Mouse (Mus musculus): ENCODE measurements around the gene Olfr424. TPM values are rescaled to one million over a fixed set of nuclear protein-coding genes. Genes with fewer than 3 reads are reported as not detected.

Gene Olfr424
- polyA plus RNA-seq (2021; fragmentation: Nextera tagmentation), result not detected in 2 replicates
- long read RNA-seq, experiment 1, result 0 reads
- long read RNA-seq, experiment 2, result 0 reads

GRCm38 (mm10) chr1:174131217-174131616, at the start of gene Olfr424:
Gene Olfr424, plus strand, starts transcription at chr1:174131517.

GRCm38 (mm10) chr1:174084031-174084430, 47.3 kb upstream of the Olfr424 start, which contains the start of gene Olfr429:
Gene Olfr429, plus strand, starts transcription at chr1:174084331.

GRCm38 (mm10) chr1:174096591-174096990, 34.7 kb upstream of the Olfr424 start, which contains the start of gene Olfr427:
Gene Olfr427, plus strand, starts transcription at chr1:174096891.

GRCm38 (mm10) chr1:174121062-174121461, 10.3 kb upstream of the Olfr424 start, which contains the start of gene Olfr231:
Gene Olfr231, minus strand, starts transcription at chr1:174121162.

GRCm38 (mm10) chr1:174155333-174155732, 24.0 kb downstream of the Olfr424 start, which contains the start of gene Olfr420:
Gene Olfr420, plus strand, starts transcription at chr1:174155633.

GRCm38 (mm10) chr1:174172605-174173004, 41.3 kb downstream of the Olfr424 start, which contains the start of gene Spta1:
Gene Spta1, plus strand, starts transcription at chr1:174172776.

Other genes with a start within 250 kb of the Olfr424 start
- gene Ifi211, start 218.5 kb upstream of the Olfr424 start, polyA plus RNA-seq (2021; fragmentation: Nextera tagmentation), result 0.11 and 0.26 TPM in 2 replicates
- gene Mndal, start 189.0 kb upstream of the Olfr424 start, polyA plus RNA-seq (2021; fragmentation: Nextera tagmentation), result 0.32 and 0.53 TPM in 2 replicates
- gene Ifi203, start 188.8 kb upstream of the Olfr424 start, polyA plus RNA-seq (2021; fragmentation: Nextera tagmentation), result 0.09 and 0.18 TPM in 2 replicates
- gene Ifi202b, start 148.8 kb upstream of the Olfr424 start, polyA plus RNA-seq (2021; fragmentation: Nextera tagmentation), result not detected in 2 replicates
- gene Ifi205, start 99.7 kb upstream of the Olfr424 start, polyA plus RNA-seq (2021; fragmentation: Nextera tagmentation), result not detected in 2 replicates
- gene Olfr433, start 90.8 kb upstream of the Olfr424 start, polyA plus RNA-seq (2021; fragmentation: Nextera tagmentation), result not detected in 2 replicates
- not detected in 2 replicates for gene Olfr432, start 82.3 kb upstream of the Olfr424 start, polyA plus RNA-seq (2021; fragmentation: Nextera tagmentation)
- not detected in 2 replicates for gene Olfr430, start 64.9 kb upstream of the Olfr424 start, polyA plus RNA-seq (2021; fragmentation: Nextera tagmentation)
- gene Olfr429, start 47.2 kb upstream of the Olfr424 start, polyA plus RNA-seq (2021; fragmentation: Nextera tagmentation), result not detected in 2 replicates
- gene Olfr427, start 34.6 kb upstream of the Olfr424 start, polyA plus RNA-seq (2021; fragmentation: Nextera tagmentation), result not detected in 2 replicates
- not detected in 2 replicates for gene Olfr231, start 10.4 kb upstream of the Olfr424 start, polyA plus RNA-seq (2021; fragmentation: Nextera tagmentation)
- gene Olfr420, start 24.1 kb downstream of the Olfr424 start, polyA plus RNA-seq (2021; fragmentation: Nextera tagmentation), result not detected in 2 replicates
- gene Spta1, start 41.3 kb downstream of the Olfr424 start, polyA plus RNA-seq (2021; fragmentation: Nextera tagmentation), result not detected in 2 replicates
- not detected in 2 replicates for gene Olfr419, start 120.5 kb downstream of the Olfr424 start, polyA plus RNA-seq (2021; fragmentation: Nextera tagmentation)
- not detected in 2 replicates for gene Mptx1, start 199.0 kb downstream of the Olfr424 start, polyA plus RNA-seq (2021; fragmentation: Nextera tagmentation)
- not detected in 2 replicates for gene Olfr417, start 233.6 kb downstream of the Olfr424 start, polyA plus RNA-seq (2021; fragmentation: Nextera tagmentation)

Measured in left cerebral cortex, adult 6 months (tissue).